Mouse (Mus musculus) bone marrow macrophage, adult 2 months (primary cell): ENCODE results near the gene Arl1. TPM values are rescaled to one million over a fixed set of nuclear protein-coding genes. Genes with fewer than 3 reads are reported as not detected.
"Not testable (repeated sequence)": the region's sequence is repeated elsewhere in the genome, so short reads cannot be mapped to it uniquely, and the experiment has no call there.

Experiments used
- H3K27ac ChIP-seq: 2 replicates; pipeline ENCODE4 v1.5.1; 2012; ENCODE audit warnings: low read depth, low read length; ENCODE audit not compliant: insufficient read depth
- H3K4me1 ChIP-seq: 2 replicates; pipeline ENCODE4 v1.6.1; 2012; ENCODE audit warnings: low read length; ENCODE audit not compliant: control insufficient read depth, insufficient read depth
- H3K4me3 ChIP-seq: 2 replicates; pipeline ENCODE4 v1.5.1; 2012; ENCODE audit warnings: mild to moderate bottlenecking, low read length, moderate library complexity; ENCODE audit not compliant: insufficient read depth
- CTCF ChIP-seq: IDR thresholded peaks from 2 replicates; pipeline ENCODE4 v1.5.1; 2012; ENCODE audit warnings: low read depth, mild to moderate bottlenecking, low read length, moderate library complexity
- POLR2A ChIP-seq: IDR thresholded peaks from 2 replicates; pipeline ENCODE4 v1.6.1; 2012; ENCODE audit warnings: mild to moderate bottlenecking, low read depth, low read length, borderline replicate concordance
- polyA plus RNA-seq: library from polyadenylated mRNA; stranded (reverse); fragments of >200 nt; gene quantifications from 2 replicates; pipeline ENCODE4 v1.2.4, GENCODE M21; 2012; ENCODE audit not compliant: missing spikeins, insufficient read depth, insufficient read length

Arl1 gene
- polyA plus RNA-seq, 1 experiment, result 82.5 TPM

DNA sequence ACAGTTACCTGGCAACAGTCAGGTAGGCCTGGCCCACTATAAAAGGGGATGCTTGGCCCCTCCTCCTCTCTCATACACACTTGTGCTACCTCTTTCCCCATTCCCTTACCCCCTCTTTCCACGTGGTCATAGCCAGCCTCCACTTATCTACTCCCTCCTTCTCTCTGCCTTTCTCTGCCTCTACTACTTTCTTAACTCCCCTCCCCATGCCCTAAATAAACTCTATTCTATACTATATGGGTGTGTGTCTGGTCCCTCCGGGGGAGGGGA, 13.0 kb upstream of the Arl1 start:
- Histone ChIP-seq H3K4me1 (peaks cover 31% of the 10 kb centered on the region), H3K4me3 (no peak overlapping the region), H3K27ac (no peak overlapping the region)
- TF ChIP-seq POLR2A (no peak), CTCF (no peak)

- Histone ChIP-seq H3K4me3 (no peak overlapping the region), H3K27ac (0 out of 2 replicates have a peak overlapping the region, but pooled peaks have one; percentile 26), H3K4me1 (peaks cover 18% of the 10 kb centered on the region)
- TF ChIP-seq CTCF (no peak), POLR2A (no peak)
These were observed 11.0 kb upstream of the Arl1 start for GRCm38 (mm10) chr10:88719618-88720017.

DNA sequence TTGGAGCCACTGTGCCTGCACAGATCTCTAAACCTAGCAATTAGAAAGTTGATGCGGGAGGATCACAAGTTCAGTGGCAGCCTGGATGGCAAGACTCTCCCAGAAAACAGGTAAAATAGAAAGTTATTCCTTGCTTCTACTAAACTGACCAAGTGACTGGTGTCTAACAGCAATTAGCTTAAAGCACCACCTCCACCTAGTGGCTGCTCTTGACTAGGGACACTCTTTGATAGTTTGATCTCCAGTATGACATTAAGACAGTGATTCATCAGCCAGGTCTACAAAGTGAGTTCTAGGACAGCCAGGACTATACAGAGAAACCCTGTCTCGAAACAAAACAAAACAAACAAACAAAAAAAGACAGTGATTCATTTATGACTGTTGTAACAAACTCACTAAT, 5.3 kb upstream of the Arl1 start:
- Histone ChIP-seq H3K4me3 (no peak overlapping the region), H3K4me1 (peaks cover 7% of the 10 kb centered on the region), H3K27ac (no peak overlapping the region)

DNA sequence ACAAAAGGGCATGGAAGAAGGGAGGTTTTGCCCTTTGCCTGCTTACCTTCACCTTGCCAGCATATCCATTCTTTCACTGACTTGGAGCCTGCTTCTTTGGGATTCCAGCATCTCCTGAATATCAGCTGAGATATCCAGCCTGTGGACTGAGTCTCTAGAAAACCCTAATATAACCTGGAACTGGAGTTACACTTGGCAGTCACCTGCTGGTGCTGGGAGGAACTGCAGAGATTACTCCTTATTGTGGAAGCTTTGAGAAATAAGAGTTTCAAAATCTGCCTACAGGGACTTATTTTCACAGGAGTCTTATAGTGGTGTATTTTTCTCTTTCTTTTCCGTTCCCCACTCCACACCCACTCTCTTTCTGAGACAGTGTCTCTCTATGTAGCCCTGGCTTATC, 3.5 kb upstream of the Arl1 start:
- Histone ChIP-seq H3K27ac (no peak overlapping the region), H3K4me1 (0 out of 2 replicates have a peak, but pooled peaks cover 4% of the 10 kb centered on the region), H3K4me3 (no peak overlapping the region)
- TF ChIP-seq CTCF, result no peak
- TF ChIP-seq POLR2A, result no peak

More for the DNA sequence above, 5.3 kb upstream of the Arl1 start:
- TF ChIP-seq POLR2A, result no peak
- TF ChIP-seq CTCF, result no peak

- no peak overlapping the region for H3K27ac ChIP-seq
These were observed 2.5 kb upstream of the Arl1 start for GRCm38 (mm10) chr10:88728166-88728565.

DNA sequence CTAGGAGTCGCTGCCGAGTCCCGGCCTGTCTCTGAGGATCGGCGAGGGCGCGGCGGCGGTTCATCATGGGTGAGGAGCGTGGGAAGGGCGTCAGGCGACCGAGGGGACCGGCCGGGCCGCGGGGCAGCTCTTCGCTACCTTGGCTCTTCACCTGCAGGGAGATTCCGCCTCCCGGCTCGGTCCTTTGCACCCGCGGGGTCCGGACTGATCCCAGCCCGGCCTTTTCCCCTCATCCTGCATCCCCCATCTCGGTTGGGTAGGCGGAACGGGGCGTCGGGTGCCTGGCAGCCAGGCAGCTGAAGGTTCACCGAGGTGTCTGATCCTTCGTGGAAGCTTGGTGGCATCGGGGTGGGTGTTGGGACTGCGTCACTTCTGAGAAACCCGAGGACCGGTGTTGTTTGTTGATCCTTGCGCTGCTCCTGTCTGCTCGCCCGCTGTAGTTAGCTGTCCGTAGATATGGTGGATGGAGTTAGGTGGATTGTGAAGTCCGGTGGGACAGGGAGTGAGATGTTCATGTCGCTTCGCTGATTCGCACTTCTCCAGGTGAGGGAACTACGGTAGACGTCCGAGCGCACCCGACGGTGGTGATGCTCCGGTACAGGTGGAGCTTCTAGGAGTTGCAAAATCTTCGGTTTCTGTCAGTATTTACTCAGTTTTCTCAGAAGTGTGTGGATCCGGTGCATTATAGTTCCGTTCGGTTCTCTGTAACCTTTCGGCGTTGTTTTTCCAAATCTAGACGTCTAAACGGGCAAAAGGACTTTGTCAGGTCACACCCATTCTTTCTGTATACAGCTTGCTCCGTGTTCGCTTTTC, 1.0 kb downstream of the Arl1 start:
- H3K4me3 ChIP-seq, result peak overlapping the region; percentile 81
- TF ChIP-seq CTCF (no peak), POLR2A (no peak)
- peak overlapping the region; percentile 54 for H3K27ac ChIP-seq
- H3K4me1 ChIP-seq, result peaks cover 6% of the 10 kb centered on the region

More at GRCm38 (mm10) chr10:88728166-88728565, 2.5 kb upstream of the Arl1 start:
- TF ChIP-seq CTCF (no peak), POLR2A (no peak)
- Histone ChIP-seq H3K4me1 (peaks cover 6% of the 10 kb centered on the region), H3K4me3 (no peak overlapping the region)

DNA sequence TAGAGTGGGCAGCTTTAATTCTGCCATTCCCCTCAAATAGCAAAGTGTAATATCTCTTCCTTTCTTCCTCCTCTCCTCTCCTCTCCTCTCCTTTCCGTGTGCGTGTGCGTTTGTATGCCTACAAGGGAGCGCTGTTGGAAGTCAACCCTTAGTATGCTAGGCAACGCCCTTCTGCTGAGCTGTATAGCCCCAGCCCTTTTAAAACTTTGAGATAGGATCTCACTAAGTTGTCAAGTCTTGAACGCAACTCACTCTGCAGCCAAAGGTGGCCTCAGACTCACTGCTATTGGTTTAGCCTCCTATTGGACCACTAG, 1.6 kb downstream of the Arl1 start:
- peaks cover 6% of the 10 kb centered on the region for H3K4me1 ChIP-seq
- H3K27ac ChIP-seq, result no peak overlapping the region
- TF ChIP-seq POLR2A, result no peak
- TF ChIP-seq CTCF, result no peak
- peak overlapping the region; percentile 81 for H3K4me3 ChIP-seq

- H3K27ac ChIP-seq, H3K4me1 ChIP-seq, H3K4me3 ChIP-seq: not testable (repeated sequence)
These were observed 8.4 kb downstream of the Arl1 start for GRCm38 (mm10) chr10:88739074-88739473.

GRCm38 (mm10) chr10:88739818-88740217, 9.2 kb downstream of the Arl1 start:
- no peak overlapping the region for H3K4me3 ChIP-seq
- no peak for TF ChIP-seq POLR2A
- TF ChIP-seq CTCF, result no peak
- H3K27ac ChIP-seq, result no peak overlapping the region; the same call in 1 of the 2 replicates
- H3K4me1 ChIP-seq, result peaks cover 7% of the 10 kb centered on the region

GRCm38 (mm10) chr10:88740781-88741180, 10.1 kb downstream of the Arl1 start:
- peak overlapping the region; percentile 68 for H3K27ac ChIP-seq
- peaks cover 7% of the 10 kb centered on the region for H3K4me1 ChIP-seq
- no peak overlapping the region for H3K4me3 ChIP-seq
- TF ChIP-seq CTCF (no peak), POLR2A (no peak)
